Mouse (Mus musculus): ENCODE results near the gene Smndc1.

Smndc1 gene

GRCm38 (mm10) chr19:53343174-53343881, 47.0 kb downstream of the Smndc1 start:
- DNase-seq (ENCODE audit: low spot score in 2 of 2), result no peak

- no peak for DNase-seq (ENCODE audit: low spot score in 2 of 2)
Measured at GRCm38 (mm10) chr19:53340423-53340822, 50.0 kb downstream of the Smndc1 start.

GRCm38 (mm10) chr19:53335241-53335640, 55.1 kb downstream of the Smndc1 start:
- no peak for DNase-seq (ENCODE audit: low spot score in 2 of 2)

GRCm38 (mm10) chr19:53333730-53334129, 56.6 kb downstream of the Smndc1 start:
- DNase-seq (ENCODE audit: low spot score in 2 of 2), result no peak

- no peak for DNase-seq (ENCODE audit: low spot score in 2 of 2)
Measured at GRCm38 (mm10) chr19:53331882-53332500, 58.4 kb downstream of the Smndc1 start.

GRCm38 (mm10) chr19:53329992-53330381, 60.4 kb downstream of the Smndc1 start:
- peak; percentile 62 to 74 for DNase-seq (ENCODE audit: low spot score in 2 of 2)

All from frontal cortex, postnatal 36 days (tissue).